Mouse (Mus musculus) hindbrain, embryonic 16.5 days (tissue): Measurements from ENCODE around the gene Zfp760. TPM values are rescaled to one million over a fixed set of nuclear protein-coding genes. Genes with fewer than 3 reads are reported as not detected.
"Not testable (repeated sequence)": the region's sequence is repeated elsewhere in the genome, so short reads cannot be mapped to it uniquely, and the experiment has no call there.

Experiments used
- ATAC-seq: fragments of 200-750 bp; cut with Nextera tagmentation; 2 replicates; pipeline ENCODE4 v1.8.0; 2017; ENCODE audit warnings: moderate TSS enrichment, moderate library complexity
- H3K27ac ChIP-seq: fragments of 300-500 bp; sonication (generic); 2 replicates; pipeline ENCODE4 v1.5.1; 2014; ENCODE audit warnings: low read depth, mild to moderate bottlenecking, control low read depth, low read length, moderate library complexity
- H3K27me3 ChIP-seq: fragments of 300-500 bp; sonication (generic); replicated peaks from 2 replicates; pipeline ENCODE4 v1.6.1; 2014; ENCODE audit warnings: low read length; ENCODE audit not compliant: control insufficient read depth, insufficient read depth
- H3K36me3 ChIP-seq: fragments of 300-500 bp; sonication (generic); 2 replicates; pipeline ENCODE4 v1.6.1; 2014; ENCODE audit warnings: mild to moderate bottlenecking, low read length, moderate library complexity, mixed read lengths; ENCODE audit not compliant: control insufficient read depth, insufficient read depth
- H3K4me1 ChIP-seq: fragments of 300-500 bp; sonication (generic); 2 replicates; pipeline ENCODE4 v1.6.1; 2014; ENCODE audit warnings: low read depth, low read length; ENCODE audit not compliant: control insufficient read depth, insufficient read depth
- H3K4me2 ChIP-seq: fragments of 300-500 bp; sonication (generic); 2 replicates; pipeline ENCODE4 v1.6.1; 2014; ENCODE audit warnings: mild to moderate bottlenecking, low read length, control low read depth, moderate library complexity
- H3K4me3 ChIP-seq: fragments of 300-500 bp; sonication (generic); 2 replicates; pipeline ENCODE4 v1.5.1; 2014; ENCODE audit warnings: mild to moderate bottlenecking, low read length, control low read depth, moderate library complexity
- H3K9ac ChIP-seq: fragments of 300-500 bp; sonication (generic); 2 replicates; pipeline ENCODE4 v1.6.1; 2014; ENCODE audit warnings: low read depth, mild to moderate bottlenecking, control low read depth, low read length, moderate library complexity
- H3K9me3 ChIP-seq: fragments of 300-500 bp; sonication (generic); 2 replicates; pipeline ENCODE4 v1.6.1; 2014; ENCODE audit warnings: mild to moderate bottlenecking, low read length, moderate library complexity; ENCODE audit not compliant: control insufficient read depth
- WGBS: fragments of 180-500 bp; shearing (Covaris S2); extraction: QIAGEN DNeasy Blood & Tissue Kit; methylation state at CpG from one replicate; pipeline ENCODE4 v1.1.7; 2014; 5-methylcytosine and 5-hydroxymethylcytosine counted together
- polyA plus RNA-seq: library from polyadenylated mRNA; unstranded; fragments of >200 nt; fragmentation: Nextera tagmentation; extraction: Ambion mirVana; gene quantifications from 2 replicates; pipeline ENCODE4 v1.2.1, GENCODE M21; 2015

Gene Zfp760
- polyA plus RNA-seq, 1 experiment from 2014 or later: 8.8 TPM

DNA sequence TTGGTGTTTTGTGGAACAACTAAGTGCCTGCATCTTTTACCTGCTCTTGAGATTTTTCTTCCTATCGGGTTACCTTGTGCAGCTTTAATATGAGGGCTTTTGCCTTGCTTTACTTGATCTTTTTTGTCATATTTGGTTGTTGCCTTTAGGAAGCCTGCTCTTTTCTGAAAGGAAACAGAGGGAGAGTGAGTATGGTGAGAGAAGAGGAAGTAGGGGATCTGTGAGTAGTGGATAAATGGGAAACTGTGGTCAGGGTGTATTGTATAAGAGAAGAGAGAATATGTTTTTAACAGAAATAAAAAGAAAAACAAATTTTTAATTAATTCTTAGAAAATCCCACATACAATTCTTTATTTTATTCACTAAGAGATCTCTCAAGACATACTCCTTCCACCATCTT, 4.1 kb upstream of the Zfp760 start:
- H3K4me1 ChIP-seq: peaks cover 2% of the 10 kb centered on the region; the same call in 1 of the 2 replicates
- no peaks in the 10 kb centered on the region for H3K36me3 ChIP-seq
- no peak for ATAC-seq
- H3K4me3 ChIP-seq: no peak overlapping the region
- WGBS: 94% methylated on average over 1 of the region's 1 CpGs
- H3K9me3 ChIP-seq: no peaks in the 10 kb centered on the region
- no peak overlapping the region for H3K27ac ChIP-seq
- H3K4me2 ChIP-seq: no peak overlapping the region
- H3K9ac ChIP-seq: no peak overlapping the region
- no peaks in the 10 kb centered on the region for H3K27me3 ChIP-seq

GRCm38 (mm10) chr17:21708401-21708800, 860 bp downstream of the Zfp760 start:
- no peaks in the 10 kb centered on the region for H3K9me3 ChIP-seq
- peaks cover 7% of the 10 kb centered on the region for H3K4me1 ChIP-seq
- ATAC-seq: no peak
- H3K4me2 ChIP-seq: peak overlapping the region; percentile 68
- no peak overlapping the region for H3K9ac ChIP-seq
- 21% methylated on average over 2 of the region's 2 CpGs for WGBS
- H3K36me3 ChIP-seq: peaks cover 6% of the 10 kb centered on the region; the same call in 1 of the 2 replicates
- H3K27ac ChIP-seq: no peak overlapping the region
- no peaks in the 10 kb centered on the region for H3K27me3 ChIP-seq
- peak overlapping the region; percentile 77 for H3K4me3 ChIP-seq

- not testable (repeated sequence) for H3K36me3 ChIP-seq, H3K27me3 ChIP-seq, ATAC-seq, H3K9me3 ChIP-seq, H3K4me3 ChIP-seq, H3K9ac ChIP-seq, H3K4me2 ChIP-seq, H3K27ac ChIP-seq
- H3K4me1 ChIP-seq: peaks cover 11% of the 10 kb centered on the region
- 94% methylated on average over 7 of the region's 22 CpGs for WGBS
These were observed 23.0 kb downstream of the Zfp760 start, which contains the start of gene Zfp229 for GRCm38 (mm10) chr17:21730495-21730894. Zfp229 (plus strand) TSS chr17:21730795.

DNA sequence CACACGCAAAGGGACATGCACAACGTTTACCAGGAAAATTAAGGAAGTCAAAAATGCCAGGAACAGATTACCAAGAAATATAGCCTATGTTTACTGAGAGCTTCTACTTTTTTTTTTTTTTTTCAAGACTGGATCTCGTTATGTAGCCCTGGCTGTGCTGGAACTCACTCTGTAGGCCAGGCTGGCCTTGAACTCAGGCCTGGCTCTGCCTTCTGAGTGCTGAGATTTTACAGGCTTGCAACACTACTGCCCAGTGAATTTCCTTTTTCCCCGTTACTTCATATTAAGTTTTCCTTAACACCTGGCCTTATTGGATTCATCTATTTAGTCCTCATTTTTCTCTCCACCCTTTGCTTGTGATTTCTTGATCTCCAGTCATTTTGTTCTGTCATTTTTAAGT, 25.5 kb downstream of the Zfp760 start:
- Histone ChIP-seq H3K27me3 (no peaks in the 10 kb centered on the region), H3K4me2 (peak overlapping the region; percentile 59), H3K4me3 (peak overlapping the region; percentile 73), H3K4me1 (peaks cover 11% of the 10 kb centered on the region), H3K9me3 (no peaks in the 10 kb centered on the region), H3K27ac (peak overlapping the region; percentile 84), H3K9ac (peak overlapping the region; percentile 78; the same call in 1 of the 2 replicates), H3K36me3 (peaks cover 4% of the 10 kb centered on the region; the same call in 1 of the 2 replicates)
- ATAC-seq: 0 out of 2 replicates have a peak, but pooled peaks have one; percentile 17
- WGBS: 84% methylated on average over 4 of the region's 4 CpGs

- Histone ChIP-seq H3K4me1 (peaks cover 11% of the 10 kb centered on the region), H3K27me3 (no peaks in the 10 kb centered on the region), H3K27ac (peak overlapping the region; percentile 84), H3K9ac (peak overlapping the region; percentile 78), H3K9me3 (no peaks in the 10 kb centered on the region), H3K4me2 (peak overlapping the region; percentile 59), H3K36me3 (peaks cover 4% of the 10 kb centered on the region; the same call in 1 of the 2 replicates), H3K4me3 (peak overlapping the region; percentile 73)
- WGBS: 1% methylated on average over 27 of the region's 27 CpGs
- ATAC-seq: peak; percentile 99
These were observed 26.0 kb downstream of the Zfp760 start for GRCm38 (mm10) chr17:21733529-21734031.

- no peak overlapping the region for H3K4me2 ChIP-seq
- H3K27ac ChIP-seq: no peak overlapping the region
- no peaks in the 10 kb centered on the region for H3K36me3 ChIP-seq
- H3K27me3 ChIP-seq: no peaks in the 10 kb centered on the region
- WGBS: 52% methylated on average over 2 of the region's 2 CpGs
- no peak overlapping the region for H3K9ac ChIP-seq
- H3K4me3 ChIP-seq: no peak overlapping the region
- ATAC-seq: no peak
- peaks cover 3% of the 10 kb centered on the region; the same call in 1 of the 2 replicates for H3K4me1 ChIP-seq
- no peaks in the 10 kb centered on the region for H3K9me3 ChIP-seq
These were observed 45.2 kb downstream of the Zfp760 start for GRCm38 (mm10) chr17:21752791-21753190.

- Histone ChIP-seq H3K4me3 (peak overlapping the region; percentile 39), H3K36me3 (no peaks in the 10 kb centered on the region), H3K9me3 (no peaks in the 10 kb centered on the region), H3K4me2 (peak overlapping the region; percentile 69), H3K9ac (peak overlapping the region; percentile 58), H3K27ac (no peak overlapping the region), H3K27me3 (no peaks in the 10 kb centered on the region), H3K4me1 (peaks cover 3% of the 10 kb centered on the region; the same call in 1 of the 2 replicates)
- 11% methylated on average over 20 of the region's 20 CpGs for WGBS
- ATAC-seq: peak; percentile 56
These were observed 46.0 kb downstream of the Zfp760 start for GRCm38 (mm10) chr17:21753342-21754208.

GRCm38 (mm10) chr17:21770336-21770735, 62.8 kb downstream of the Zfp760 start:
- no peak for ATAC-seq
- H3K4me1 ChIP-seq: no peaks in the 10 kb centered on the region
- H3K9ac ChIP-seq: no peak overlapping the region
- no peak overlapping the region for H3K4me2 ChIP-seq
- H3K4me3 ChIP-seq: no peak overlapping the region
- no peak overlapping the region for H3K27ac ChIP-seq
- H3K9me3 ChIP-seq: no peaks in the 10 kb centered on the region
- 92% methylated on average over 2 of the region's 2 CpGs for WGBS
- H3K27me3 ChIP-seq: no peaks in the 10 kb centered on the region
- no peaks in the 10 kb centered on the region for H3K36me3 ChIP-seq
